Mouse (Mus musculus) yolk sac, embryonic 10.5 days (tissue): ENCODE measurements around the gene Grik5.
A peak's percentile ranks its signal among the peaks of the same experiment; 100 is the strongest.
"Not testable (repeated sequence)": the region's sequence is repeated elsewhere in the genome, so short reads cannot be mapped to it uniquely, and the experiment has no call there.

Experiments used
- DNase-seq: peaks from one replicate; pipeline ENCODE4 v3.0.0-alpha.2; 2017; ENCODE audit warnings: low spot score

The Grik5 gene

DNA sequence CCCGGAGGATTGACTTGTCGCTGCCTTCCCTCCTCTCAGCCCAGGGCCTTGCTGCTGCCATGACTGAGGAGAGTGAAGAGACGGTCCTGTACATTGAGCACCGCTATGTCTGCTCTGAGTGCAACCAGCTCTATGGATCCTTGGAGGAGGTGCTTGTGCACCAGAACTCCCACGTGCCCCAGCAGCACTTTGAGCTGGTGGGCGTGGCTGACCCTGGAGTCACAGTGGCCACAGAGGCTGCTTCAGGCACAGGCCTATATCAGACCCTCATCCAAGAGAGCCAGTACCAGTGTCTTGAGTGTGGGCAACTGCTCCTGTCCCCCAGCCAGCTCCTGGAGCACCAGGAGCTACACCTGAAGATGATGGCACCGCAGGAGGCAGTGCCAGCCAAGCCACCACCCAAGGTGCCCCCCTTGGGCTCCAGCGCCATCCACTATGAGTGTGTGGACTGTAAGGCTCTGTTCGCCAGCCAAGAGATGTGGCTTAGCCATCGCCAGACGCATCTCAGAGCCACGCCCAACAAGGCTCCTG lies 7.4 kb upstream of the Grik5 start:
- no peak for DNase-seq

DNA sequence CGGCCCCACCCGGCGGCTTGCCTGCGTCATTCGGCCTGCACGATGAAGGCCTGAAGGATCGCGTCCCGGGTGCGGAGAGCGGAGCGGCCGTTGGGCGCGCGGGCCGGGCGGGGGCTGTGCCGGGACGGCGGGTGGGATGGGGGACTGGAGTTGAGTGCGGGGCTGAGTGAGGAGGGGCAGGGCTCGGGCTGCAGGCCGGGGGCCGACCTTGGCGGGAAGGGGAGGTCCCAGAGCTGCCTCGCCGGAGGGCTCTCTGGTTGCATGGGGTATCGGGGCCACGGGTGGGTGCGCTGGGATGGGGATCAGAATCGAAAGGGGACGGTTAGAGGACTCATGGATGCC lies 5.2 kb upstream of the Grik5 start:
- DNase-seq, result no peak

DNA sequence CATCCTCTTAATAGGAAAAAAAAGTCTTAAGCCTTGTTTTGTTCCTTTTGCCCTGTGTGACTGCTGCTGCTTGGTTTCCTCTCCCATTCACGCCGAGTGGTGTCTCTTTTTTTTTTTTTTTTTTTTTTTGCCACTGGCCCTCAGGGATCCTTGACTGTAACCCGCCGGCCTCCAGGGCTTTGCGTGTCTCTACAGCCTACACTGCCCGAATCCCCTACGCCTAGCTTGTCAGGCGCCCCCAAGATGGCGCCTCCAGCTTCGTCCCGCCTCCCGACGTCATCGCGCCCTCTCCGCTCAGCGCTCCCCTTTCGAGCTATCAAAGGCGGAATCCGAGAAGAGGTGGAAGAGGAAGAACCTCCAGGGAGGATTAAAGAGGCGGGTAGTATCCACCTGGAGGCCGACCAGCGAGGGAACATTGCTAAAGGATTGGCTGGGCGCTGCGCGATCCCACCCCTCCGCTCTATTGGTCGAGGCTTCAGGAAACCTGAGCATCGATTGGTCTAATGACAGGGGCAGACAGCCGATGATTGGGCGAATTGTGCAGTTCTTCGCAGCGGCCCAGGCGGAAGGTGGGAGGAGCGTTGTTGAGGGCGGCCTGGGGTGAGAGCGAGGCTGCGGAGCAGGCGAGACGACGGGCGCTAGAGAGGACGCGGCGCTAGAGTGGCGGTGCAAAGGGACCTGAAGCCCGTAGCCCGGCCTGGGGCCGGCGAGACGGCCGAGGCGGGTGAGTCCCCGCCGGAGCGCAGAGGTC lies 4.7 kb upstream of the Grik5 start:
- DNase-seq, result peak; percentile 99

DNA sequence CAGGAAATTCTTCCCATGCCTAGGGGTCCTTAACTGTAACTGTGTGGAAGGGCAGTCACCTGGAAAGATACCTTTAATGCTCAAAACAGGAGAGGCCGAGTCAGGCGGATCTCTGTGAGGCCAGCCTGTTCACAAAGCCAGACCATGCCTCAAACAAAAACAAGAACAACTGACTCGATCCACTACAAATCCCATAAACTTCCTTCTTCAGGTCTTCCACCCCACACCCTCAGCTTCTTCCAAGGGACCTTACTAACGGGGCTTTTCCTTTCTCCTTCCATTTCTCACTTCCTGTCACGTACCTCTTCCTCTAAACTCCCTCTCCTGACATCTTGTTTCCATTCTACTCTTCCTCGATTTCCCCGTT lies 4.1 kb upstream of the Grik5 start:
- DNase-seq, result no peak

DNA sequence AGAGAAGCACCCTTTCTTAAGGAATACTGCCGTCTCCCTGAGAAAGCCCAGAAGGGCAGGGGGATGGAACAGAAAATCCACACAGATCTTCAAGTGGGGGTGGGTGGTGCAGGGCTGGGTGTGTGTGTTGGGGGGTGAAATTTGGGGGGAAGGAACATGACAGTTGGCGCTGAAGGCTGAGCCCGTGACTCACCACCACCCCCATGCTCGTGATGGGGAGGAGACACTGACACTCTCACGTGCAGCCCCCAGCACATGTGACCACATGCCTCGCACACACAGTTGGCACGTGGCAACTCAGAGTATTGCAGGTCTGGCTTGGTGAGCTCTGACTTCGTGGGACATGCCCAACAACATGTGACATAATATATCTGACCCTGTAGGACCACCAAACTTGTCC lies 1.8 kb upstream of the Grik5 start:
- DNase-seq, result no peak

DNA sequence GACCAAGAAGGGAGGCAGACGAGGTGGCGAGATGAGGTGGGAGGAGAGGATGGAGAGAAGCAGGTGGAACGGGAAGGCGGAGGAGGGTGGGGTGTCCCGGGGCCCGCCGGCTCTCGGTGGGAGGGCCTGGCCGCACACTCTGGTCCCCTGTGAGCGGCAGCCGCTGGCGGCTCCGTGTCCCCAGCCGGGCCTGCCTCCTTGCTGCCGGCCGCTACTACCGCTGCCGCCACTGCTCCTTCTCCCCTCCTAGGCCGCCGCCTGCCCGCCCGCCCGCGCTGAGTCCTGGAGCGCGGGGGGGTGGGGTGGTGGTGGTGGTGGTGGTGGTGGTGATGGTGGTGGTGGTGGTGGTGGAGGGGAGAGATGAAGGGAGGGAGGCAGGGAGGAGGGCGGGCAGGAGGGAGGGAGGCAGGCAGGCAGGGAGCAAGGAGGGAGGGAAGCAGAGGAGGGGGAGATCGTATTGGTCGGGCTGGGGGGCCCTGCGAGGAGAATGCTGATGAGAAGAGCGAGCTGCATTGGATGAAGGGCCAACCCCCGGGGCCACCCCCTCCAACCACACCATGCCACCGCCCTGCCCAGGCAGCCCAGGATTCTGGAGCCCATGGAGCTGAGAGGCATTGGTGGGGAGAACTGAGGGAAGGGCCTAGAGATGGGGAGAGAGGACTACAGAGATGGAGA lies 707 bp upstream of the Grik5 start:
- peak; percentile 52 for DNase-seq

DNA sequence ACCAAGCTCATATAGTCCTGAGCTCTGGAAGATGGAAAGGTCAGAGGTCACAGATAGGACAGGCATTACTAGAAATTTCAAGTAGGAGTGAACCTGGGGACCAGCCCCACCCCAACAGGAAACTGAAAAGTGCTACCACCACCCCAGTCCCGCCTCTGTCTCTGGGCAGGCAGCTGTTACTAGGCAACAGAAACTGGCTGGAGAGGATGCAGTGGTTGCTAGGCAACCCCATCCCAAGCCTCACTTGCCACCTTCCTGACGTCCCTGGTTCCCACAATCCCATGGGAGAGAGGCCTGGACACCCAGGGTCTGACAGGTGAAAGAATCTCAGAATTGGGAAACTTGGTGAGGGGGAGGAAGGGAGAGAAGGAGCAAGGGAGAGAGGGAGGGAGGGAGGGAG lies 3.4 kb downstream of the Grik5 start:
- no peak for DNase-seq

DNA sequence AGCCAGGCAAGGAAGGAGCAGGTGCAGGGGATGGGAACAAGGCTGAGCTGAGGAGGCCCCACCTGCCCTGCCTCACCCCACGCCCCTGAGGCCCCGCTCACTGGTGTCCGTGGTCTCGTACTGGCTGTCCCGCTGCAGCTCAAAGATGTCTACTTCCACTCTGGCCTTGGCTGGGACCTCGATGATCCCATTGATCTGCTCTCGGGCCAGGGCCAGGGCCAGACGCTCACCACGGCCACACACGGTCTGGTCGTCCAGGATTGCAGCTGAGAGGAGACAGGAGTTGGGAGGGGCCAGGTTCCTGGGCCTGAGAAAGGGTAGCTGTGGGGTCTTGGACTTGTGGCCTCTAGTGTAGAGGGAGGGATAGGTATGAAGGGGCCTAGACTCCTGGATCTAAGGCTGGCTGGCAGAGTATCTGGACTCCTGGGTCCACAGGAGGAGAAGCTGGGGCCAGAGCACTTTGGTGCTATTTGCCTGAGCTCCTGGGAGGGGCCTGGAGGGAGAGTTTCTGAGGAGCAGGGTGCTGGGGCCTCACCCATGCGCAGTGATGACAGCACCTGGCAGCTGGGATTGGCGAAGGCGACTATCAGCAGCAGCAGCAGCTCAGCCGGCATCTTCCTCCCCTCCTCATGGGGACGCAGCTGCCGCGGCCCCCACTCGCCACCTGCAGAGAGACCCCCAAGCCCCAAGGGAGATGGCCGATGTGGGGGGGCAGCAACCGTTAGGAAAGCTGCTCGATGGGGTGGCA lies 4.1 kb downstream of the Grik5 start:
- no peak for DNase-seq

DNA sequence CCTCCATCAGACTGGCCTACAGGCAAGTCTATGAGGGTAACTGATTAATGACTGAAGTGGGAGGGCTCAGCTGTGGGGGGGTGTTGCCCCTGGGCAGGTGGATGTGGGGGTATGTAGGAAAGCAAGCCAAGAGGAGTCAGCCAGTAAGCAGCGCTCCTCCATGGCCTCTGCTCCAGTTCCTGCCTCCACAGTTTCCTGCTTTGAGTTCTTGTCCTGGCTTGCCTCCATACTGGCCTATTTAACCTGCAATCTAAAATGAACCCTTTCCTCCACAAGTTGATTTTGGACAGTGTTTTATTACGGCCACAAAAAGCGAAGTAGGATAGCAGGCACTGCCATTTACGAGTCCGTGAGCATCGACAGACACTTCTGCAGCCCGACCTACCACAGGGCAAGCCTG lies 4.8 kb downstream of the Grik5 start:
- no peak for DNase-seq

DNA sequence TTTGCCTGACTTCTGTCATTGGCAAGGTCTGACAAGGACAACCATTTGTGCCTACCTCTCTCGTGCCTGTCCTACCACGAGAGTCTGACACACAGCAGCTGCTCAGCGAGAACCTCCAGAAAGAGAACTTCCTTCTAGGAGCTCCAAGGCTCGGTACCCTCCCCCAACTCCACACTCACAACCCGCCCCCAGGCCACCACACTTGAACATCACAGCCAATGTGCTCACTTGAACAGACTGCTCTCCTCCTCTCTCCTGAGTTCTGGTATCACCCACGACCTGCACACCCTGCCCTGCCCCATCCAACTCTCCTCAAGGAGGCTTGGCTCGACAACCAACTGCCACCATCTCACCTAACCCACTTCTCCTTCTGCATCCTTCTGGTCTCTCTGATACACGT lies 8.2 kb downstream of the Grik5 start:
- no peak for DNase-seq

DNA sequence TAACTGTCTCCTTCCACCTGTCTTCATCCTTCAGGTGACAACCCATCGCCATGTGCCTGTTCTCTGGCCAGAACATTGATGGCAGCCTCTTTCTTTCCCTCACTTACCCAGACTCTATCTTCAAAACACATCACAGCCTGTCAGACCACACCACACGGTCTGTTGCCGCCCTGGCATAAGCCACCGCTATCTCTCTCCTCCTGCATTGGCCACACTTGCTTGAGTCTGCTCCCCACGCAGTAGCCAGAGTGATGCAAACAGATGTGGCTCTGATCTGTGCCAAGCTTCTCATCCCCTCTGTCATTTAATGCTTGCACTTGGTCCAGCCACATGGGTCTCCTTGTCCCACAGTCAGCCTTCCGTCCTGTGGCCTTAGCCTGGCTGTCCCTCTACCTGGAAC lies 8.8 kb downstream of the Grik5 start:
- DNase-seq, result no peak

DNA sequence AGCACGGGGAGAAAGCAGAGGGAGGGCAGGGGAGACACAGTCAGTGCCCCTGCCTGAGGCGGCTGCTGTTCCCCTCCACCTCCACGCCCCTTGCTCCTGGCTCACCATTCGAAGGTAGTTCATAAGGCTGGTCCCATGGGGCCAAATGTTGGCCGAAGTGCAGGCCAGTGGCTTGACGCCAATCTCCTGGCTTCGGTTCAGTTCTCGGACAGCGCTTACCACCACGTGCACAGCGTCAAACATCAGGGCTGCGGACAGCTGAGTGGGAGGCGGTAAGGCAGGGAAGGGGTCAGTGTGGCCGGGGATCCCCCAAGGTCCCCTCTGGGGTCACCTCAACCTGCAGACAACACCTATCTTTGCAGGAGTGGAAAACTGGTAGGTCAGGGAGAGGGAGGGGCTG lies 13.3 kb downstream of the Grik5 start:
- DNase-seq, result no peak

DNA sequence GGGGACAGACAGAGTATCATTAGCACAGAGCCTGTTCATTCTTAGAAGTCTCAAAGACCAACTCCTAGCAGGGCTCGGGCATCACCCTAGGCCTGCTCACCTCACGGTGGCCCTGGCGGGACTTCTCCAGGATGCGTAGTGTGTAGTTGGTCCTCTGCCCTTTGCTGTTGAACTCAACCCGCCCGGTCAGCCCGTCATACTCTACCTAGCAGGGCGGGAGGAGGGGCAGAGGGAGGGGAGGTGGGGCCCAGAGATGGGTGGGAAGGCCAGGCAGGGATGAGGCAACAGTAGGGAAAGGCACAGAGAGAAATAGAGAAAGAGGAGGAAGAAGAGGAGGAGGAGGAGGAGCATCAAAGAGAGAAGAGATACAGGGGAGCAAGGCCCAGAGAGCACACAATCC lies 13.8 kb downstream of the Grik5 start:
- DNase-seq, result no peak

DNA sequence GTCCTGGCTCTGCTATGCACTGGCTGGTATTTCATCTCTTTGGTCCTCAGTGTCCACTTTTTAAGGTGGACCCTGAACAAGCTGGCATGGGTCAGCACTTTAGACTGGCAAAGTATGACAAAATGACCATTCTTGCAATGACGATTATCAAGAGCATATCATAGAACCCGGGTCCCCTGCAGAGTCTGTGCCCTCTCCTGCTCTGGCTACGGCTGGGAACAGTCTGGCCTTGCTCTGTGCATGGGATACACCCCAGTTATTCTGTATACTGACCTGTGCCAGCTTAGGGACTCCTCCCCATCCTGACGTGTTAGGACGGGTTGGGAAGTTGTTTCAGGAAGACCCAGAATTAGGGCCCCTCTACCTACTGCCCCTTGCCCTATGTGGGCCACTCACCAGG lies 14.3 kb downstream of the Grik5 start:
- DNase-seq, result no peak

DNA sequence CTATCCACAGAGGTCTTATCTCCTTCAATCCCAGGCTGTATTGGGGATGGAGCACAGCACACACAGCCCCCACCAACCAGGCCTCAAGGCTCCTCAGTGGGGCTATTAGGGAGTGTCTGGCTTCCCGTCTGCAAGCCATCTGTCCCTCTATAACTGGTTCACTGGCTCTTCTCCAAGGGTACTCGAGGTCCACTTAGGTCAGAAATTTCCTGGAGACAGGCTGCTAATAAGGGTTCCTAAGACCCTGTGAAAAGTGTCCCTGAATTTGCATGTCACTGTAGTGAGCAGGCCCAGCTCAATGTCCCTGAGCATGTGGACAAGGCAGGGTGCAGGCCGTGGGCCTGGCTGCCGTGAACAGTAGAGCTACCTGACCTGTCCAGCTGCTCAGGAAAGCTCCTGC lies 15.2 kb downstream of the Grik5 start:
- no peak for DNase-seq

DNA sequence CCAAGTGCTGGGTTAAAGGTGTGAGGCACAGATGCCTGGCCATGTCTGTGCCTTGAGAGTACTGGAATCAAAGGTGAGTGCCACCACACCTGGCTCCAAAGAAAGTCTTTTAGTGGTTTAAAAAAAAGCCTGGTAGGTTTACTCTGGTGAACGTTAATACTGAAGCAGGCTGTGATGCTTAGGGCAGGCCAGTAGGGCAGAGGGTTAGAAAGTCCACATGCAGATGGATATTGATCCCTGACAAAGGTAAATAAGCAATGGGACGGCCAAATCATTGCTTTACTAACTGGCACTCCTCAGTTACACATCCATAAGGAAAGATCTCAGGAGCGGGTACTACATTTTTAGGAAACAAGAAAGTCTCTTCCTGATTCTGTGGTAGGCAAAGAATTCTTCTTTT lies 19.6 kb downstream of the Grik5 start:
- DNase-seq, result no peak

DNA sequence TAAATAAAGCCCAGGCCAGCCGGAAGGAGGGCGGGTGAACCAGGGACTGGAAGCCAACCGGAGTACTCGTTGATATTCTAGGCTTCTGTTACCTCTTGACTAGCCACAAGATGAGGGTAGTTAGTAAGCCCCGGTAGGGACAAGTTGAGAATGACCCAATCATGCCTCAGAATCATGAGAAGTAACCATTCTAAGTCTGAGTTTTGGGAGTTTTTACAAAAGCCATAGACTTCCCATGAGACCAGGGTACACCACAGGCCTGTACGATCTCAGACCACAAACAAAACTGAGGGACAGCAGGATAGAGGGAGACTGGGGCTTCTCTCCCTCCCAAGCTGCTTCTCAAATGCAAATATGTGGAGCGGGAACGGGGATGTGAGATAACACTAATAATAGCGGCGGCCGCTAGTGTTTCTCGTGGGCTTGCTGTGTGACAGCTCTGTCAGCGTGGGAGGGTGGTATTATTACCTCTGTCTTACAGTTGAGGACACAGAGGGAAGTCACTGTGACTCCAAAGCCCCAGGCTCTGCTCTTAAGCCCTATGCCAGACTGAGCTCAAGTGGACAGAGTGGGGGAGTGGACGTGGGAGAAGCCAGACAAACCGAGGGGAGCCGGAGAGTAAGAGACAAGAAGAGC lies 22.7 kb downstream of the Grik5 start:
- no peak for DNase-seq

DNA sequence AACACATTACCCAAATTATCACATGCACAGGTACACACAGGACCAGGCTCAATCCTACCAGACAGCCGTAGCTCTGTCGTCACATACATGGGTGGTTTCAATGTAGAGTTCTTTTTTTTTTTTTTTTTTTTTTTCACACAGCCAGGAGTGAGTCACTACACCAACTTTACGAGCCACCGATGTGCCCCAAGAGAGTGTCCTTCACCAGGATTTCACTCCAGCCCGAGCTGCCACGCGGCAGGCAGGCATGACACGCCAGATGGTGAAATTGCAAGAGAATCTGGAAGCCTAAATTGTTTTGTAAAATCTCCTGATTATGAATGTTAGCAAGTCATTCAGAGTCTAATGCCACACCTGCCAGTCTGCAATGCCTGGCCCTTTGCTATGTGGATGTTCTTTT lies 24.8 kb downstream of the Grik5 start:
- DNase-seq, result no peak

DNA sequence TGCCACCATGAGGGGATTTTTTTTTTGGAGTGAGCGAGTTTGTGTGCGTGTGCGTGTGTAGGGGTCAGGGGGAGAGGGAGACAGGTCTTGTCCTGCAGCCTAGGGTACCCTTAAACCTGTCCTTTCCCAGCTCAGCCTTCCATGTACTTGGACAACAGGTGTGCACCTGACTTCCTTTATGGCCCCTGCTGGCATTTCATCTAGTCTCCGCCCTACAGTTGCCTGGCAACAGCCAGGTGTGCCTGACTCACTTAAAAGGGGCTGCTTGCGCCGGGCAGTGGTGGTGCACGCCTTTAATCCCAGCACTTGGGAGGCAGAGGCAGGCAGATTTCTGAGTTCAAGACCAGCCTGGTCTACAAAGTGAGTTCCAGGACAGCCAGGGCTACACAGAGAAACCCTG lies 27.5 kb downstream of the Grik5 start:
- DNase-seq, result not testable (repeated sequence)

DNA sequence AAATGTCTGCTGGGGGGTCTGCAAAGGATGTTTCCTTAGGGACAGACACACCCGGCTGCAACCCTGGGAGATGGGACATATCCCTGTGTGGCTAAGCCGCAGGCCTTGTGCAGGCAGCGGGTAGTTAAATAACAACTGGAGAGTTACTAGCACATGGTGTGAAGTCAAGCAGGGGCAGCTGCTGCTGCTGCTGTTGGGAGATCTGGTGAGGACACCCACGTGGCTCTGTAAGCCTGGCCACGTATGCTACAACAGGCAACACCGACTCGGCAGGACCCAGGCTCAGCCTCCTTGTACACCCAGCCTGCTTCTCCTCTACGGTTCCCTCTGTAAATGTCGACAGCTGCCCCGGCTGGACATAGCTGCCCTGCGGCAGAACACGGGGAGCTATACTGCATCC lies 30.2 kb downstream of the Grik5 start:
- no peak for DNase-seq

DNA sequence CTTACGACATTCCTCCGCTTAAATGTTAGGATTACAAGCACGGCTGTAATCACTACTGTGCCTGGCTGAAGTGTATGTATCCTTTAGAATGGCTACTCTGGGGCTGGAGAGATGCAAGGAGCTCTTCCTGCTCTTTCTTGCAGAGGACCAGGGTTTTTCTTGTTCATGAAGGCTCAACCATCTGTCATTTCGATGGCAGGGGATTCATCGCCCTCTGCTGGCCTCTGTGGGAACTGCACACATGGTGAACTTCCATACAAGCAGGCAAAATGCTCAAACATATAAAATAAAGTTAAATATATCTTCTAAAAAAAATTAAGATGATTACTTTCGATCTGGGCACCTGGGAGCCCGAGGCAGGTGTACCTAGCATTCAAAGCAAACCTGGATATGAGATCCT lies 36.2 kb downstream of the Grik5 start:
- peak; percentile 9 for DNase-seq

DNA sequence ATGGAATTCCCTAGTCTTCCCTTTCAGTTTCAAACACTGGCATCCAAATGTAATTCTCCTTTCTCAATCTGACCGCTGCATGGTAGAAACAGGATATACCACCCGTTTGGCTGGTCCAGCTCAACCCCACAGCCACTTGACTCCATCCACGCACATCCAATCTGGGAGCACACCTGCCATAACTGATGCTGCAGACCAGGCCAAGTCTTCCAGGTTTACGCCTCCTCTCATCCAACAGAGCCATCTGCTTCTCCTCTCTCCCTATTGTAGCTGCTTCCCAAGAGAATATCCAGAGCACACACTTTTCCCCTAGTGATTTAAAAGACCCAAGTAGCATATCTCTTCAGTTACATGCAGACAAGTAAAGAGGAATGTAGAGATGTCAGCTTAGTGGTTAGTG lies 37.4 kb downstream of the Grik5 start:
- DNase-seq, result no peak

DNA sequence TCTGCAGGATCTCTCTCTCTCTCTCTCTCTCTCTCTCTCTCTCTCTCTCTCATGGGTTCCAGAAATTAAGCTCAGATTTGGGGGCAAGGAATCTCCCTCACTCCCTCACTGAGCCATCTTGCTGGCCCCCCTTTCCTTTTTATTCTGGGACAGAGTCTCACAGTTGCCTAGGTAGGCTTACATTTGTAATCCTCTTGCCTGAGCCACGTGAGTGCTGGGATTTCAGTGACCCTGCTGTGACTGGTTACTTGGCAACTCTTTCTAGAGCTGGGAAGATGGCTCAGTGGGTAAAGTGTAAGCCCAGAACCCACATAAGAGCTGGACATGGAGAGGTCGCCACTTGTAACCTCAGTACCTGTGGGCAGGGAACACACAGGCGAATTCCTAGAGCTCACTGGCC lies 40.6 kb downstream of the Grik5 start:
- no peak for DNase-seq
